Mouse (Mus musculus) forebrain, embryonic 13.5 days (tissue): Measurements from ENCODE around the gene Cblb. TPM values are rescaled to one million over a fixed set of nuclear protein-coding genes. Genes with fewer than 3 reads are reported as not detected.

Source experiments
- ATAC-seq: fragments of 200-750 bp; cut with Nextera tagmentation; 2 replicates; pipeline ENCODE4 v1.8.0; 2017
- H3K27ac ChIP-seq: fragments of 300-500 bp; sonication (generic); 2 replicates; pipeline ENCODE4 v1.5.1; 2015; ENCODE audit warnings: inconsistent platforms, mild to moderate bottlenecking, moderate library complexity
- H3K27me3 ChIP-seq: fragments of 300-500 bp; sonication (generic); 2 replicates; pipeline ENCODE4 v1.6.1; 2015; ENCODE audit warnings: mild to moderate bottlenecking, inconsistent platforms
- H3K36me3 ChIP-seq: fragments of 300-500 bp; sonication (generic); 2 replicates; pipeline ENCODE4 v1.6.1; 2015; ENCODE audit warnings: mild to moderate bottlenecking, inconsistent platforms; ENCODE audit not compliant: poor library complexity, severe bottlenecking
- H3K4me1 ChIP-seq: fragments of 300-500 bp; sonication (generic); 2 replicates; pipeline ENCODE4 v1.6.1; 2015; ENCODE audit warnings: inconsistent platforms
- H3K4me2 ChIP-seq: fragments of 300-500 bp; sonication (generic); 2 replicates; pipeline ENCODE4 v1.6.1; 2015; ENCODE audit warnings: inconsistent platforms, mild to moderate bottlenecking, moderate library complexity
- H3K4me3 ChIP-seq: fragments of 300-500 bp; sonication (generic); 2 replicates; pipeline ENCODE4 v1.5.1; 2015; ENCODE audit warnings: mild to moderate bottlenecking, inconsistent platforms
- H3K9ac ChIP-seq: fragments of 300-500 bp; sonication (generic); 2 replicates; pipeline ENCODE4 v1.6.1; 2015; ENCODE audit warnings: mild to moderate bottlenecking, inconsistent platforms
- H3K9me3 ChIP-seq: fragments of 300-500 bp; sonication (generic); replicated peaks from 2 replicates; pipeline ENCODE4 v1.6.1; 2016; ENCODE audit warnings: inconsistent platforms
- WGBS: fragments of 180-500 bp; shearing (Covaris S2); methylation state at CpG from one replicate; pipeline ENCODE4 v1.1.7; 2015; 5-methylcytosine and 5-hydroxymethylcytosine counted together
- polyA plus RNA-seq: library from polyadenylated mRNA; unstranded; fragments of >200 nt; fragmentation: Nextera tagmentation; extraction: Ambion mirVana; gene quantifications from 2 replicates; pipeline ENCODE4 v1.2.1, GENCODE M21; 2015

Gene Cblb
- polyA plus RNA-seq, result 16.4 and 18.1 TPM in 2 replicates

DNA sequence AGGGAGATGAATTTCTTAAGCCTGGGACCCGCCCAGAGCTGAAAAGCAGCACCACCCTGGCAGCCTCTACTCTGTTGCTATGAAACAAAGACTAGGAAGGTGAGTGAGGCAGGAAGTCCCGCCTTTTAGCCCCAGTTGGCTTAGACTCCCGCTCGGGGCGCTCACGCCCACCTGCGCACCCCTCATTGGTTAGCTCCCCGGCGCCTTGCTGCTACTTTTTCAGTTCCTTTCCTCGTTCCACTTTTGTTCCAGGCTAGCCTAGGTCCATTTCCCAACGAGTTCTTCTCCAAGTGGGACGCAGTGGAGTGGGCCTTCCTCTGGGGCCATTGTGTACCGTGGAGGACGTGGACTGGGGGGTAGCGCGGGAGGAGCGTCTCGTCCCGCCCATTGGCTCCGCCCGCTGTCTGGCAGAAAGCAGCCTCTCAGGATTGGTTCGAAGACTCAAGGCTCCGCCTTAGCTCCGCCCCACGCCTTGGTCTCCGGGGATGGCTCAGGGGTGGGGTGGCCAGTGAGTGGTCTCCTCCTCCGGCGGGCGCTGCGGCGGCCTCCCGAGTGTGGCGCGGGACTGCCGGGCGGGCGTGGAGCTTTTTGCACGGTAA is at the start of gene Cblb:
TSS of gene Cblb (plus strand) at position 135 of the 599 bp plus-strand sequence.
- Histone ChIP-seq H3K27ac (peak within 1 kb of the TSS; percentile 96), H3K4me3 (peak within 1 kb of the TSS; percentile 90), H3K4me2 (peak within 1 kb of the TSS; percentile 64), H3K4me1 (peaks cover 40% of the 10 kb centered on the region), H3K9ac (peak within 1 kb of the TSS; percentile 95), H3K36me3 (peaks cover 23% of the 10 kb centered on the region), H3K9me3 (no peaks in the 10 kb centered on the region), H3K27me3 (no peaks in the 10 kb centered on the region)
- peak; percentile 99 for ATAC-seq
- WGBS, result under 1% methylated on average over 38 of the region's 38 CpGs

DNA sequence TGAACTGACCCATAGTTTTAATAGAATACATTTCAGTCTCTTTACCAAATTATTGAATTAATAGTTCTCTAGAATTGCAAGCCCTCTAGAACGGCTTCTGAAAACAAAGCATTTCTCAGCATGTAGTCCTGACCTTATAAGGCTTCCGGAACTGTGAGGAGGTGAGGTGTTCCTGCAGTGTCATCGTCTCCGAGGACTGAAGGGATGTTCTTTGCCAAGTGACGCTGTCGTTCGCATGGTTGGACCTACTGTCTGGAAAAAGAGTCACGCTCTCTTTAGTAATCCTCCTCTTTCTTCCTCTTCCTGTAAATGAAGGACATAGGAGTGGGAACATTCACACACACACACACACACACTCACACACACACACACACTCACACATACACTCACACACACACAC is 45.6 kb upstream of the Cblb start:
- Histone ChIP-seq H3K36me3 (no peaks in the 10 kb centered on the region), H3K27ac (no peak overlapping the region), H3K9me3 (no peaks in the 10 kb centered on the region), H3K4me2 (no peak overlapping the region), H3K4me3 (no peak overlapping the region), H3K9ac (no peak overlapping the region), H3K27me3 (no peaks in the 10 kb centered on the region), H3K4me1 (no peaks in the 10 kb centered on the region)
- WGBS, result 57% methylated on average over 8 of the region's 8 CpGs
- ATAC-seq, result no peak

DNA sequence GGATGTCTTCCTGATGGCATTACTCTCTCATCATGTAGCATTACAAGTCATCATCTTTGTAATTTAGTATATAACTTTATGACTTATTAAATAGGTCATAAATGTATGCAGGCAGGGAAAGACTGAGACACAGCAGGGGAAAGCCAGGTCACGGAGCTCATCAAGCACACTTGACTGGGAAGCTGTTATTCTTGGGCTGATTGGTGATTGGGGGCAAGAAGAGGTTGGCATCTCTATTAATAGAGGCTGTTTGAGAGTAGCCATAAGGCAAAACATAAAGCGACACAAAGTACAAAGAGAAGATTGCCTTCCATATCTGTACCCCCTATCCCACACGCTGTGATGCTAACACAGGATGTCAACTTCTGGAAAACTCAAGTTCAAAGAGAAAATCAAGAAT is 44.8 kb upstream of the Cblb start:
- Histone ChIP-seq H3K4me3 (no peak overlapping the region), H3K9ac (no peak overlapping the region), H3K4me2 (no peak overlapping the region), H3K36me3 (no peaks in the 10 kb centered on the region), H3K27ac (no peak overlapping the region), H3K27me3 (no peaks in the 10 kb centered on the region), H3K4me1 (no peaks in the 10 kb centered on the region), H3K9me3 (no peaks in the 10 kb centered on the region)
- 71% methylated on average over 3 of the region's 3 CpGs for WGBS
- no peak for ATAC-seq

DNA sequence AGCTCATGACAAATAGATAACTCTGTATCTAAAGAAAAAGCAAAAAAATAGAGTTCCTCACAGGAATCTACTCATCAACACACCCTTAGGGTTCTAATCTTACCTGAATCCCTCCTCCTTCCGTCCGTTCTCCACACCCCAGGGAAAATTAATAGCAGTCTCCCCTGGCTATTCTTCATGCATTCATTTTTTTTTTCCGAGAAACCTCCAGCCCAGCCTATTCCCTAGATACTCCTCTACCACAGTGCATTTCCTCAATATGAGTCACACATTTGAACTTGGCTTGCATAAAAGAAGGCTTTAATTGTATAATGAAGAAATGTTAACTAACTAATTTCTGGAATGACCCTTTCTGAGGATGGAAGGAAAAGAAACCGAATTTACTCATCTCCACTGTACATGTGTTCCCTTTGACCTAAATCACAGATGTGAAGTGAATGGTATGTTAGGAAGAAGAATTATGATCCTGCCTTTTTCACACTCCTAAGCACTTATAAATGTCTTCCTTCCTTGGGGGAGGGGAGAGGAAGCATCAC is 43.9 kb upstream of the Cblb start:
- 83% methylated on average over 4 of the region's 4 CpGs for WGBS

DNA sequence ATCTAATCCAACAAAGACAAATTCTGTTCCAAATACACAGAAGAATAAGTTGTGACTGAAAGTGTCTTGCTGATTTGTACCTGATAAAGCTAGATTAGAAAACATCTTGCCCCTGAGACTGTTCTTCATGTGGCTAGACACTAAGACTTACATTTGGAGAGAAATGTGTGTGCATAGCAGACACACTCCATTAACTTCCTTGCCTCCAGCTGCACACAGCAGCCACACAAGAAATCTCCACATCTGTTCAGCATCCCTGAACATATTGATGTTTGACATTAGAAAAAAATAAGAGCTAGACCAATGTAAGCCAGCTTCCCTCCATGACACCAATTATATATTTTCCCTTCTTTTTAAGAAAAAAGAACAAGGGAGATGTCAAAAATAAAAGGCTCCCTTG is 43.0 kb upstream of the Cblb start:
- Histone ChIP-seq H3K9me3 (no peaks in the 10 kb centered on the region), H3K9ac (no peak overlapping the region), H3K4me2 (no peak overlapping the region), H3K36me3 (no peaks in the 10 kb centered on the region), H3K27ac (no peak overlapping the region), H3K4me1 (no peaks in the 10 kb centered on the region), H3K27me3 (no peaks in the 10 kb centered on the region), H3K4me3 (no peak overlapping the region)
- ATAC-seq, result peak; percentile 21; the same call in 1 of the 2 replicates

More for the DNA sequence above, 43.9 kb upstream of the Cblb start:
- no peak overlapping the region for H3K4me2 ChIP-seq
- no peak overlapping the region for H3K27ac ChIP-seq
- H3K9me3 ChIP-seq, result no peaks in the 10 kb centered on the region
- H3K27me3 ChIP-seq, result no peaks in the 10 kb centered on the region
- no peak overlapping the region for H3K9ac ChIP-seq
- ATAC-seq, result no peak
- H3K4me1 ChIP-seq, result no peaks in the 10 kb centered on the region
- H3K36me3 ChIP-seq, result no peaks in the 10 kb centered on the region
- no peak overlapping the region for H3K4me3 ChIP-seq

DNA sequence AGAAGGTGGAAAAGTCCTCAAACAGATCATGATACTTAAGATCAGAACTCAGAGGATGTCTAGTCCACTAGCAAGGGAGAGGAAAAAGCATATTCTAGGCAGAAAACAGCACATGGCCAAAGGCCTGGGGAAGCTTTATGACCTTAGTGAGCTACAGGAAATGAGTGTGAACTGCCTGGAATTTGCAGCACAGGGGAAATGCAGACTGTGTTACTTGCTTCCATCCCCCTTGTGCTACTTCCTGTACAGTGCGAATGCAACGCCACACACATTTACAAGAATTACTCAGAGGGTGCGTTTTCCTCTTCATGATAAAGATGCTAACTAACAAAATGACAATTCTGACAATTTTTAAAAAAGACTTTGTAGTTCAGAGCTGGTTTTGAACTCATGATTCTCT is 41.8 kb upstream of the Cblb start:
- H3K4me3 ChIP-seq, result no peak overlapping the region
- H3K9ac ChIP-seq, result no peak overlapping the region
- 92% methylated on average over 3 of the region's 3 CpGs for WGBS
- H3K36me3 ChIP-seq, result no peaks in the 10 kb centered on the region
- H3K9me3 ChIP-seq, result no peaks in the 10 kb centered on the region
- ATAC-seq, result no peak
- H3K4me1 ChIP-seq, result no peaks in the 10 kb centered on the region
- no peak overlapping the region for H3K4me2 ChIP-seq
- H3K27me3 ChIP-seq, result no peaks in the 10 kb centered on the region
- H3K27ac ChIP-seq, result no peak overlapping the region

DNA sequence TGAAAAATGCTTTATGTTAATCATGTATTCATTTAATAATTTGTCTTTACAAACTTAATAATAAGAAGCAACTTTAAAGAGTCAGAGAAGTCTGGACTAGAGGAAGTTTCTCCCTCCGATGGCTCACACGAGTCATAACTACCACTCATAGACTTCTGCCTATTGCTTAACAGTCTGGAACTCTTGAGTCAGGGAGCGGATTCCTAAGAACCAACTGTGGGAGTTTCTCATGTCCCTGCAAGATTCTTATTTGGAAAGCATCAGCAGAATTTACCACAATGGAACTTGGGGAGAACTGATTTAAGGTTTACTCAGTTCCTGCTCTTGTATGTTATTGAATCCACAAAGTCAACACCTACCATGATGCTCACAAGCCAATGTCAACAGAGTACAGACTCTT is 31.0 kb upstream of the Cblb start:
- Histone ChIP-seq H3K9me3 (no peaks in the 10 kb centered on the region), H3K9ac (no peak overlapping the region), H3K27me3 (no peaks in the 10 kb centered on the region), H3K27ac (no peak overlapping the region), H3K4me2 (no peak overlapping the region), H3K36me3 (no peaks in the 10 kb centered on the region), H3K4me1 (no peaks in the 10 kb centered on the region), H3K4me3 (no peak overlapping the region)
- WGBS, result 95% methylated on average over 3 of the region's 3 CpGs
- no peak for ATAC-seq

DNA sequence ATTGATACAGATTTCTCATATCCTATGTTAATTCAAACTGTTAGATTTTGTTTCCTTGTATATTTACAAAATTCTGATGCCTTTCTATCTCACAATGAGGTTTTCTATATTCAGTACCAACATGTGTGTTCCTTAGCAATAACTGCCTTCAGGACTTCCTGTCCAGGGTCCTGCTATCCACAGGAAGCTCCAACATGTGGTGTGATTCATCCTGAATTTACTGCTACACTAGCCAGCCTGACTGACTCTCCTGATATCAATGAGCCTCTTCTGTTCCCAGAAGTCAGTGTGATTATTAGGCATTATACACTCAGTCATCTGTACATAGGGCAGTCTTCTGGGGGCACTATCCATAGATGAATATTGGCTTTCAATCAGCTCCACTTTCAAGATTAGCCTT is 30.2 kb upstream of the Cblb start:
- H3K4me1 ChIP-seq, result no peaks in the 10 kb centered on the region
- H3K36me3 ChIP-seq, result no peaks in the 10 kb centered on the region
- no peaks in the 10 kb centered on the region for H3K27me3 ChIP-seq
- no peak for ATAC-seq
- H3K4me2 ChIP-seq, result no peak overlapping the region
- H3K9me3 ChIP-seq, result no peaks in the 10 kb centered on the region
- H3K4me3 ChIP-seq, result no peak overlapping the region
- no peak overlapping the region for H3K9ac ChIP-seq
- no peak overlapping the region for H3K27ac ChIP-seq

DNA sequence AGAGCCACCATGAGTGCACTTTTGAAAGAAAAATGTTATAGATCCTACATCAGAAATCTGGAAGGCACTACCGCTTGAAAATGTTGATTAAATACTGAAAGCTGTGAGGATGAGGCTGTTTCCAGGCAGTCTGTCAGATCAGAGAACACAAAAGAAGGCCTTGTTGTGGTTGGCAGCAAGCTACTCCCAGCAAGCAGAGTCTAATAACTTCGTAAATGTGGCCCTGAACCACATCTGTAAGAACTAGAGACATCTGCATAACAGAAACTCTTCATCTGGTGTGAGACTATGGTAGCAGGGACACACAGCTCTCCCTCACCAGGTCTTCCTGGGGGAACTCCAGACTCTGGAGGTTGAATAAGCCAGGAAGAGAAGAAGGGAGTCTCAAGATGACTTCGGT is 24.0 kb upstream of the Cblb start:
- no peaks in the 10 kb centered on the region for H3K4me1 ChIP-seq
- no peaks in the 10 kb centered on the region for H3K27me3 ChIP-seq
- H3K4me2 ChIP-seq, result no peak overlapping the region
- 80% methylated on average over 3 of the region's 3 CpGs for WGBS
- ATAC-seq, result no peak
- H3K27ac ChIP-seq, result no peak overlapping the region
- no peak overlapping the region for H3K9ac ChIP-seq
- H3K36me3 ChIP-seq, result no peaks in the 10 kb centered on the region
- no peaks in the 10 kb centered on the region for H3K9me3 ChIP-seq
- H3K4me3 ChIP-seq, result no peak overlapping the region

DNA sequence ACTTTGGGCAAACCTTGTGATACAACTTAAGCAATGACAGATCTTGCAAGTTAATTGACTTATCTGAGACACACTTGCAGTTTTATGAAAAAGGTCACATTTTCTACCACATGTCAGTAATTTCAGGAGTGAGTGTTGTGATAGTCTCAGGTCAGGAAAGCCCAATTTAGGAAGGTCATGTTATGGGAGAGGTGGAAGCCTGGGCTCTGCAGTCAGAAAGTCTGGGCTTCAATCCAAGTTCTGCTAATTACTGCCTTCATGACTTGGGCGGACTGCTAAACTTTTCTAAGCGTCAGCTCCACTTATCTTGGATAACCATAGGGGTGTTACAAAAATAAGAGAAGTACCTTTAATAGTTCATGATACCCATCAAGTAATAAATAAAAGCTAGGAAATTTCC is 22.6 kb upstream of the Cblb start:
- H3K9ac ChIP-seq, result no peak overlapping the region
- H3K36me3 ChIP-seq, result no peaks in the 10 kb centered on the region
- ATAC-seq, result no peak
- H3K9me3 ChIP-seq, result no peaks in the 10 kb centered on the region
- H3K27me3 ChIP-seq, result no peaks in the 10 kb centered on the region
- no peak overlapping the region for H3K4me2 ChIP-seq
- no peaks in the 10 kb centered on the region for H3K4me1 ChIP-seq
- no peak overlapping the region for H3K4me3 ChIP-seq
- WGBS, result 61% methylated on average over 2 of the region's 2 CpGs
- no peak overlapping the region for H3K27ac ChIP-seq

DNA sequence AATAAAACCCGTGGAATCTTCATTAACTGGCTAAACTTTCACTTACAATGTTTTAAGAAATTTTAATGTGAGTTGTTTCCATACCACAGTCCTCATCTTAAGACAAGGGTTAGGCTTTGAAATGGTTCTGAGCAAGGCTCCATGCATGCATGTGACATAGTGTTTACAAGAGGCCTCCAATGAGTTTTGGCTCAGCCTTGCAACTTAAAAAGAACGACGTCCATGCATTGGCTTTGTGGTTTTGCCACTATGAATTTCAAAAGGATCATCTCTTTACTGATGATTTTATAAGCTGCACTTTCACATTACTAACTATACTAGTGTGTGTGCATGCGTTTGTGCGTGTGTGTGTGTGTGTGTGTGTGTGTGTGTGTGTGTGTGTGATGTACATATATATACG is 21.6 kb upstream of the Cblb start:
- Histone ChIP-seq H3K27ac (no peak overlapping the region), H3K9ac (no peak overlapping the region), H3K4me1 (no peaks in the 10 kb centered on the region), H3K36me3 (no peaks in the 10 kb centered on the region), H3K4me3 (no peak overlapping the region), H3K27me3 (no peaks in the 10 kb centered on the region), H3K4me2 (no peak overlapping the region), H3K9me3 (no peaks in the 10 kb centered on the region)
- WGBS, result 88% methylated on average over 6 of the region's 6 CpGs
- no peak for ATAC-seq

DNA sequence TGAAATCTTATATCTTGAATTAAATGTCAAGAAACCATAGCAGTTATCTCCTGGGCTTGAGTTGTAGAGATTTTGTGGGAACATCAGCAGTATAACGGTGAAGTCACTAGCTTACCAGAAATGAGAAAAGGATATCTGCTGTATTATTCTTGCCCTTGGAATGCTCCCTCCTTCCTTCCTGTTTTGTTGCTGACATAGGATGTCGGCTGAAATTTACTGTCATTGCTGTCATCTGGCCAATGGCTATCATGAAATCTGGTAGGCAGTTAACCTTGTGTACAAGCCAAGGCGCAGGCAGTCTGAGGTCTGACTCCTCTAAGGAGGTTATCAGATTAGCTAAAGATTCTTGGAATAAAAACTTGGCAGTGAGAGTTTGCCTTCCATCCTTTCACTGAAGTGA is 18.0 kb upstream of the Cblb start:
- Histone ChIP-seq H3K27me3 (no peaks in the 10 kb centered on the region), H3K4me2 (no peak overlapping the region), H3K27ac (no peak overlapping the region), H3K4me3 (no peak overlapping the region), H3K9ac (no peak overlapping the region), H3K9me3 (no peaks in the 10 kb centered on the region), H3K4me1 (no peaks in the 10 kb centered on the region), H3K36me3 (no peaks in the 10 kb centered on the region)
- WGBS, result 91% methylated on average over 3 of the region's 3 CpGs
- ATAC-seq, result no peak

DNA sequence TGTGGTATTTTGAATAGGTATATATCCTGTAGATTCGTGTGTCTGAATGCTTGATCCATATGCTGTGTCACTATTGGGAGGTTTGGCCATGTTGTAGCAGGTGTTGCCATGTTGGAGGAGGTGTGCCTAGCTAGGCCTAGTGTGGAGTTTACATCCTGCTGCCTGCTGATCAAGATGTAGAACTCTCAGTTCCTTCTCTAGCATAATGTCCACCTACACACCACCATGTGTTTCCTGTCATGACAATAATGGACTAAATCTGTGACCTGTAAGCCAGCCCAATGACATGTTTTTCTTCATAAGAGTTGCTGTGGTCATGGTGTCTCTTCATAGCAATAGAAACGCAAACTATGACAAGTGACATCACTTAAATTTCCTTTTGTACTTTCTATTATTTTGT is 17.2 kb upstream of the Cblb start:
- no peaks in the 10 kb centered on the region for H3K36me3 ChIP-seq
- no peak overlapping the region for H3K4me3 ChIP-seq
- H3K27ac ChIP-seq, result no peak overlapping the region
- no peaks in the 10 kb centered on the region for H3K9me3 ChIP-seq
- no peak overlapping the region for H3K4me2 ChIP-seq
- 84% methylated on average over 2 of the region's 2 CpGs for WGBS
- H3K27me3 ChIP-seq, result no peaks in the 10 kb centered on the region
- ATAC-seq, result no peak
- no peaks in the 10 kb centered on the region for H3K4me1 ChIP-seq
- H3K9ac ChIP-seq, result no peak overlapping the region
